Mouse (Mus musculus): ENCODE measurements at regions not wholly inside any gene's neighbourhood (a gene's known extent, or its start where the extent isn't known, plus 50 kb on each side); places are given as distances from the start of the nearest gene placed in this dataset.

GRCm38 (mm10) chr17:43190853-43191485 lies 79.2 kb upstream of the Adgrf1 start:
- no peaks in the 10 kb centered on the region for H3K4me1 ChIP-seq (ENCODE audit: control insufficient read depth, insufficient read depth, low read length)
- no peak overlapping the region for H3K9ac ChIP-seq (ENCODE audit: low read length)
- no peaks in the 10 kb centered on the region for H3K27me3 ChIP-seq (ENCODE audit: control insufficient read depth, insufficient read depth, low read length)
- no peaks in the 10 kb centered on the region for H3K9me3 ChIP-seq (ENCODE audit: control insufficient read depth, low read length)
- ATAC-seq (ENCODE audit: insufficient number of reproducible peaks, low FRiP score, low TSS enrichment, low read depth) (no peak), DNase-seq (ENCODE audit: low spot score) (no peak)
- no peak overlapping the region for H3K27ac ChIP-seq (replicated peaks; ENCODE audit: low read depth, low read length)
- H3K4me2 ChIP-seq (ENCODE audit: low read depth, severe bottlenecking): no peak overlapping the region
- WGBS: 82% methylated on average over 3 of the region's 3 CpGs
- H3K4me3 ChIP-seq (ENCODE audit: low read depth, low read length): no peak overlapping the region
- H3K36me3 ChIP-seq (ENCODE audit: control insufficient read depth, insufficient read depth, low read length): no peaks in the 10 kb centered on the region

GRCm38 (mm10) chr17:43197232-43197631 lies 72.9 kb upstream of the Adgrf1 start:
- DNase-seq (ENCODE audit: low spot score) (no peak), ATAC-seq (ENCODE audit: insufficient number of reproducible peaks, low FRiP score, low TSS enrichment, low read depth) (no peak)
- H3K4me3 ChIP-seq (ENCODE audit: low read depth, low read length): no peak overlapping the region
- no peaks in the 10 kb centered on the region for H3K27me3 ChIP-seq (ENCODE audit: control insufficient read depth, insufficient read depth, low read length)
- H3K27ac ChIP-seq (replicated peaks; ENCODE audit: low read depth, low read length): no peak overlapping the region
- H3K4me2 ChIP-seq (ENCODE audit: low read depth, severe bottlenecking): no peak overlapping the region
- WGBS: 68% methylated on average over 1 of the region's 1 CpGs
- H3K4me1 ChIP-seq (ENCODE audit: control insufficient read depth, insufficient read depth, low read length): no peaks in the 10 kb centered on the region
- no peaks in the 10 kb centered on the region for H3K36me3 ChIP-seq (ENCODE audit: control insufficient read depth, insufficient read depth, low read length)
- no peak overlapping the region for H3K9ac ChIP-seq (ENCODE audit: low read length)
- no peaks in the 10 kb centered on the region for H3K9me3 ChIP-seq (ENCODE audit: control insufficient read depth, low read length)

- no peaks in the 10 kb centered on the region for H3K4me1 ChIP-seq (ENCODE audit: control insufficient read depth, insufficient read depth, low read length)
- H3K36me3 ChIP-seq (ENCODE audit: control insufficient read depth, insufficient read depth, low read length): no peaks in the 10 kb centered on the region
- no peaks in the 10 kb centered on the region for H3K27me3 ChIP-seq (ENCODE audit: control insufficient read depth, insufficient read depth, low read length)
- no peak overlapping the region for H3K27ac ChIP-seq (replicated peaks; ENCODE audit: low read depth, low read length)
- DNase-seq (ENCODE audit: low spot score) (no peak), ATAC-seq (ENCODE audit: insufficient number of reproducible peaks, low FRiP score, low TSS enrichment, low read depth) (no peak)
- H3K4me2 ChIP-seq (ENCODE audit: low read depth, severe bottlenecking): no peak overlapping the region
- no peaks in the 10 kb centered on the region for H3K9me3 ChIP-seq (ENCODE audit: control insufficient read depth, low read length)
- WGBS: 70% methylated on average over 2 of the region's 2 CpGs
- no peak overlapping the region for H3K9ac ChIP-seq (ENCODE audit: low read length)
- no peak overlapping the region for H3K4me3 ChIP-seq (ENCODE audit: low read depth, low read length)
Observed at GRCm38 (mm10) chr17:43200832-43201231, 69.3 kb upstream of the Adgrf1 start.

- no peaks in the 10 kb centered on the region for H3K36me3 ChIP-seq (ENCODE audit: control insufficient read depth, insufficient read depth, low read length)
- DNase-seq (ENCODE audit: low spot score): no peak
- H3K27me3 ChIP-seq (ENCODE audit: control insufficient read depth, insufficient read depth, low read length): no peaks in the 10 kb centered on the region
- H3K9ac ChIP-seq (ENCODE audit: low read length): no peak overlapping the region
- no peak for ATAC-seq (ENCODE audit: insufficient number of reproducible peaks, low FRiP score, low TSS enrichment, low read depth)
- WGBS: 87% methylated on average over 3 of the region's 3 CpGs
- no peak overlapping the region for H3K27ac ChIP-seq (replicated peaks; ENCODE audit: low read depth, low read length)
- H3K9me3 ChIP-seq (ENCODE audit: control insufficient read depth, low read length): no peaks in the 10 kb centered on the region
- no peaks in the 10 kb centered on the region for H3K4me1 ChIP-seq (ENCODE audit: control insufficient read depth, insufficient read depth, low read length)
- H3K4me2 ChIP-seq (ENCODE audit: low read depth, severe bottlenecking): no peak overlapping the region
- H3K4me3 ChIP-seq (ENCODE audit: low read depth, low read length): no peak overlapping the region
Observed at GRCm38 (mm10) chr17:43206701-43207470, 63.2 kb upstream of the Adgrf1 start.

- H3K27me3 ChIP-seq (ENCODE audit: control insufficient read depth, insufficient read depth, low read length): no peaks in the 10 kb centered on the region
- no peak overlapping the region for H3K4me3 ChIP-seq (ENCODE audit: low read depth, low read length)
- ATAC-seq (ENCODE audit: insufficient number of reproducible peaks, low FRiP score, low TSS enrichment, low read depth): no peak
- H3K4me1 ChIP-seq (ENCODE audit: control insufficient read depth, insufficient read depth, low read length): no peaks in the 10 kb centered on the region
- DNase-seq (ENCODE audit: low spot score): no peak
- 85% methylated on average over 1 of the region's 1 CpGs for WGBS
- H3K9me3 ChIP-seq (ENCODE audit: control insufficient read depth, low read length): no peaks in the 10 kb centered on the region
- H3K36me3 ChIP-seq (ENCODE audit: control insufficient read depth, insufficient read depth, low read length): no peaks in the 10 kb centered on the region
- no peak overlapping the region for H3K9ac ChIP-seq (ENCODE audit: low read length)
- H3K27ac ChIP-seq (replicated peaks; ENCODE audit: low read depth, low read length): no peak overlapping the region
- H3K4me2 ChIP-seq (ENCODE audit: low read depth, severe bottlenecking): no peak overlapping the region
Observed at GRCm38 (mm10) chr17:43209727-43210126, 60.4 kb upstream of the Adgrf1 start.

GRCm38 (mm10) chr17:43214038-43214437 lies 56.1 kb upstream of the Adgrf1 start:
- ATAC-seq (ENCODE audit: insufficient number of reproducible peaks, low FRiP score, low TSS enrichment, low read depth): no peak
- no peak overlapping the region for H3K4me3 ChIP-seq (ENCODE audit: low read depth, low read length)
- 91% methylated on average over 1 of the region's 1 CpGs for WGBS

GRCm38 (mm10) chr17:43219636-43220035 lies 50.5 kb upstream of the Adgrf1 start:
- Histone ChIP-seq H3K27me3 (ENCODE audit: control insufficient read depth, insufficient read depth, low read length) (no peaks in the 10 kb centered on the region), H3K27ac (replicated peaks; ENCODE audit: low read depth, low read length) (no peak overlapping the region), H3K9ac (ENCODE audit: low read length) (no peak overlapping the region), H3K36me3 (ENCODE audit: control insufficient read depth, insufficient read depth, low read length) (no peaks in the 10 kb centered on the region), H3K4me2 (ENCODE audit: low read depth, severe bottlenecking) (no peak overlapping the region), H3K4me1 (ENCODE audit: control insufficient read depth, insufficient read depth, low read length) (no peaks in the 10 kb centered on the region), H3K9me3 (ENCODE audit: control insufficient read depth, low read length) (no peaks in the 10 kb centered on the region), H3K4me3 (ENCODE audit: low read depth, low read length) (no peak overlapping the region)
- 84% methylated on average over 4 of the region's 4 CpGs for WGBS
- ATAC-seq (ENCODE audit: insufficient number of reproducible peaks, low FRiP score, low TSS enrichment, low read depth) (no peak), DNase-seq (ENCODE audit: low spot score) (no peak)

More at GRCm38 (mm10) chr17:43214038-43214437, 56.1 kb upstream of the Adgrf1 start:
- Histone ChIP-seq H3K27me3 (ENCODE audit: control insufficient read depth, insufficient read depth, low read length) (no peaks in the 10 kb centered on the region), H3K27ac (replicated peaks; ENCODE audit: low read depth, low read length) (no peak overlapping the region), H3K4me1 (ENCODE audit: control insufficient read depth, insufficient read depth, low read length) (no peaks in the 10 kb centered on the region), H3K9ac (ENCODE audit: low read length) (no peak overlapping the region), H3K9me3 (ENCODE audit: control insufficient read depth, low read length) (no peaks in the 10 kb centered on the region), H3K4me2 (ENCODE audit: low read depth, severe bottlenecking) (no peak overlapping the region), H3K36me3 (ENCODE audit: control insufficient read depth, insufficient read depth, low read length) (no peaks in the 10 kb centered on the region)
- no peak for DNase-seq (ENCODE audit: low spot score)

All from limb, embryonic 11.5 days (tissue).